ENCODE assay signal across 23 mouse cellular contexts in genomic region chr2:180362585-180363433, GRCm38 (mm10). TPM values are rescaled to one million over a fixed set of nuclear protein-coding genes. Genes with fewer than 3 reads are reported as not detected.
DNase-seq lines count a peak whose midpoint lies in the region; ATAC-seq lines count a peak whose summit lies in the region.
"Had no signal": no experiment of that assay in that cellular context is flagged by ENCODE, and none has a peak within 500 bp of the region (broad histone marks: within the 10 kb centered on the region; RNA-seq: fewer than 3 reads in every experiment).

No protein-coding gene starts in this region.

- H3K27me3 ChIP-seq in heart, embryonic 12.5 days (replicated peaks), result no peaks in the 10 kb centered on the region
- H3K27me3 ChIP-seq in limb, embryonic 15.5 days, result peaks cover 13% of the 10 kb centered on the region; the same call in 1 of the 2 replicates
- H3K27me3 ChIP-seq: stomach, embryonic 15.5 days had no signal

- peak; percentile 27 to 52 for DNase-seq in heart, adult 9 months (ENCODE audit: low spot score in 2 of 2)
- DNase-seq in heart, postnatal 14 days, result no peak
- DNase-seq in gastrocnemius, adult 8-10 months (ENCODE audit: low spot score in 2 of 2), result peak; percentile 63 to 74
- no peak for DNase-seq in adipocyte (ENCODE audit: low spot score)
- DNase-seq in cerebellum, postnatal 10 days, result no peak
- DNase-seq: adrenal gland, postnatal 25 days; cerebellum, adult 18-20 months; kidney, adult 8-10 months; kidney, postnatal 4 days; lung, embryonic 14.5 days; lung, postnatal 4 days; retina, postnatal 1 day had no signal

- intact Hi-C loops in heart, postnatal 14 days (cut with DNase I), result no loop called here

- ATAC-seq in heart, embryonic 12.5 days (ENCODE audit: insufficient number of reproducible peaks, low FRiP score), result peak; percentile 45
- peak; percentile 68 for ATAC-seq in limb, embryonic 15.5 days (ENCODE audit: insufficient number of reproducible peaks, low FRiP score, low TSS enrichment, low read depth)
- ATAC-seq: liver, embryonic 12.5 days; midbrain, embryonic 13.5 days had no signal

- H3K4me3 ChIP-seq in heart, embryonic 12.5 days, result no peak overlapping the region
- no peak overlapping the region for H3K4me3 ChIP-seq in limb, embryonic 15.5 days
- H3K4me3 ChIP-seq: liver, embryonic 12.5 days; midbrain, embryonic 13.5 days; stomach, embryonic 15.5 days had no signal

- H3K4me1 ChIP-seq in heart, embryonic 12.5 days (replicated peaks), result peaks cover 41% of the 10 kb centered on the region
- H3K4me1 ChIP-seq in limb, embryonic 15.5 days, result no peaks in the 10 kb centered on the region
- H3K4me1 ChIP-seq: liver, embryonic 12.5 days; midbrain, embryonic 13.5 days; stomach, embryonic 15.5 days had no signal

- H3K9me3 ChIP-seq in heart, embryonic 12.5 days (replicated peaks), result no peaks in the 10 kb centered on the region
- no peaks in the 10 kb centered on the region for H3K9me3 ChIP-seq in limb, embryonic 15.5 days
- H3K9me3 ChIP-seq: liver, embryonic 12.5 days; midbrain, embryonic 13.5 days; stomach, embryonic 15.5 days had no signal

- H3K9ac ChIP-seq in heart, embryonic 12.5 days, result 0 out of 2 replicates have a peak overlapping the region, but pooled peaks have one; percentile 34
- no peak overlapping the region for H3K9ac ChIP-seq in limb, embryonic 15.5 days
- H3K9ac ChIP-seq: liver, embryonic 12.5 days; lung, embryonic 14.5 days; midbrain, embryonic 13.5 days; stomach, embryonic 15.5 days had no signal

- H3K4me2 ChIP-seq in heart, embryonic 12.5 days, result peak overlapping the region; percentile 5
- H3K4me2 ChIP-seq in limb, embryonic 15.5 days, result no peak overlapping the region
- H3K4me2 ChIP-seq: liver, embryonic 12.5 days; lung, embryonic 14.5 days; midbrain, embryonic 13.5 days; stomach, embryonic 15.5 days had no signal

- 25% methylated on average over 7 of the region's 7 CpGs for WGBS in heart, embryonic 12.5 days
- WGBS in limb, embryonic 15.5 days, result 65% methylated on average over 7 of the region's 7 CpGs

- H3K36me3 ChIP-seq in heart, embryonic 12.5 days, result no peaks in the 10 kb centered on the region
- H3K36me3 ChIP-seq in limb, embryonic 15.5 days, result no peaks in the 10 kb centered on the region
- H3K36me3 ChIP-seq: liver, embryonic 12.5 days; midbrain, embryonic 13.5 days; stomach, embryonic 15.5 days had no signal

- peak overlapping the region; percentile 82 for H3K27ac ChIP-seq in heart, embryonic 12.5 days (ENCODE audit: poor library complexity, severe bottlenecking)
- no peak overlapping the region for H3K27ac ChIP-seq in limb, embryonic 15.5 days
- H3K27ac ChIP-seq: liver, embryonic 12.5 days; midbrain, embryonic 13.5 days; stomach, embryonic 15.5 days had no signal

RNA-seq across cellular contexts. Expression of gene Gata5, which starts 28.3 kb away (rescaled TPM):
- total RNA-seq in heart, postnatal 14 days (2021), result 1 to 10 TPM; 1.0 to 1.2 TPM
- not detected for total RNA-seq in gastrocnemius, adult 8-10 months (2022)
- 24.7 and 28.4 TPM in 2 replicates for polyA plus RNA-seq in heart, embryonic 12.5 days (2016; fragmentation: Nextera tagmentation; extraction: Ambion mirVana)
- not detected in 2 replicates for polyA plus RNA-seq in limb, embryonic 15.5 days (2015; fragmentation: Nextera tagmentation; extraction: Ambion mirVana)
- total RNA-seq: adrenal gland, postnatal 25 days; common myeloid progenitor, adult 5-6 weeks; hematopoietic stem cell, adult 5-6 weeks; layer of hippocampus, postnatal 10 days; left cerebral cortex, postnatal 10 days had no signal
- polyA plus RNA-seq: C2C12; midbrain, embryonic 13.5 days; thymus, postnatal 0 days had no signal

Comparison
In these comparisons a context has a peak if more than half of its experiments do, and no peak if none do; other contexts are left out.
1. DNase-seq: peak in heart, adult 9 months (2 of 2) and gastrocnemius, adult 8-10 months (2 of 2); none in heart, postnatal 14 days (0 of 2), adipocyte (single experiment) and cerebellum, postnatal 10 days (0 of 2).